Mouse (Mus musculus): Measurements from ENCODE around the gene Alg11. TPM values are rescaled to one million over a fixed set of nuclear protein-coding genes. Genes with fewer than 3 reads are reported as not detected.
A peak's percentile ranks its signal among the peaks of the same experiment; 100 is the strongest.

The Alg11 gene
- polyA plus RNA-seq (2017; shearing (Covaris generic)): 10 to 100 TPM; 20.0 to 28.1 (median 21.0) TPM

- ATAC-seq: peak; percentile 99
Measured at GRCm38 (mm10) chr8:22060446-22060889, at the start of gene Alg11. Alg11 (plus strand) TSS chr8:22060721.

- no peak for ATAC-seq
Measured at GRCm38 (mm10) chr8:22013034-22013707, 47.4 kb upstream of the Alg11 start.

- no peak for ATAC-seq
Measured at GRCm38 (mm10) chr8:22017731-22018130, 42.8 kb upstream of the Alg11 start.

GRCm38 (mm10) chr8:22019498-22019897 is 41.0 kb upstream of the Alg11 start:
- ATAC-seq: no peak

GRCm38 (mm10) chr8:22022244-22022643 is 38.3 kb upstream of the Alg11 start:
- no peak for ATAC-seq

GRCm38 (mm10) chr8:22025241-22025640 is 35.3 kb upstream of the Alg11 start:
- no peak for ATAC-seq

GRCm38 (mm10) chr8:22028973-22029372 is 31.5 kb upstream of the Alg11 start:
- ATAC-seq: no peak

GRCm38 (mm10) chr8:22030990-22031389 is 29.5 kb upstream of the Alg11 start:
- ATAC-seq: no peak

GRCm38 (mm10) chr8:22036137-22036536 is 24.4 kb upstream of the Alg11 start:
- ATAC-seq: no peak

- ATAC-seq: no peak
Measured at GRCm38 (mm10) chr8:22037022-22037421, 23.5 kb upstream of the Alg11 start.

- ATAC-seq: no peak
Measured at GRCm38 (mm10) chr8:22039468-22040152, 20.9 kb upstream of the Alg11 start.

GRCm38 (mm10) chr8:22040153-22040509 is 20.4 kb upstream of the Alg11 start:
- ATAC-seq: no peak

GRCm38 (mm10) chr8:22042515-22042914 is 18.0 kb upstream of the Alg11 start:
- no peak for ATAC-seq

GRCm38 (mm10) chr8:22043706-22044105 is 16.8 kb upstream of the Alg11 start:
- no peak for ATAC-seq

- ATAC-seq: peak; percentile 64
Measured at GRCm38 (mm10) chr8:22047699-22048464, 12.6 kb upstream of the Alg11 start.

GRCm38 (mm10) chr8:22054674-22055491 is 5.6 kb upstream of the Alg11 start:
- no peak for ATAC-seq

GRCm38 (mm10) chr8:22055492-22055877 is 5.0 kb upstream of the Alg11 start:
- ATAC-seq: no peak

- ATAC-seq: no peak
Measured at GRCm38 (mm10) chr8:22056850-22057249, 3.7 kb upstream of the Alg11 start.

GRCm38 (mm10) chr8:22058368-22058767 is 2.2 kb upstream of the Alg11 start:
- ATAC-seq: no peak

GRCm38 (mm10) chr8:22059153-22059738 is 1.3 kb upstream of the Alg11 start:
- no peak for ATAC-seq

- ATAC-seq: peak; percentile 31
Measured at GRCm38 (mm10) chr8:22059821-22060445, 588 bp upstream of the Alg11 start, which contains the start of gene Atp7b. Atp7b (minus strand) TSS chr8:22060305.

- ATAC-seq: no peak
Measured at GRCm38 (mm10) chr8:22061126-22061525, 605 bp downstream of the Alg11 start.

Data from inflammation-experienced regulatory T-cells, adult 6 months (primary cell).